Mouse (Mus musculus) WW6 (cell line): ENCODE measurements around the gene Tdrd5.
"Not testable (repeated sequence)": the region's sequence is repeated elsewhere in the genome, so short reads cannot be mapped to it uniquely, and the experiment has no call there.

Experiments used
- DNase-seq: peaks from one replicate; pipeline ENCODE4 v3.0.0-alpha.2; 2013; ENCODE audit warnings: low read depth, low spot score

Tdrd5 gene

DNA sequence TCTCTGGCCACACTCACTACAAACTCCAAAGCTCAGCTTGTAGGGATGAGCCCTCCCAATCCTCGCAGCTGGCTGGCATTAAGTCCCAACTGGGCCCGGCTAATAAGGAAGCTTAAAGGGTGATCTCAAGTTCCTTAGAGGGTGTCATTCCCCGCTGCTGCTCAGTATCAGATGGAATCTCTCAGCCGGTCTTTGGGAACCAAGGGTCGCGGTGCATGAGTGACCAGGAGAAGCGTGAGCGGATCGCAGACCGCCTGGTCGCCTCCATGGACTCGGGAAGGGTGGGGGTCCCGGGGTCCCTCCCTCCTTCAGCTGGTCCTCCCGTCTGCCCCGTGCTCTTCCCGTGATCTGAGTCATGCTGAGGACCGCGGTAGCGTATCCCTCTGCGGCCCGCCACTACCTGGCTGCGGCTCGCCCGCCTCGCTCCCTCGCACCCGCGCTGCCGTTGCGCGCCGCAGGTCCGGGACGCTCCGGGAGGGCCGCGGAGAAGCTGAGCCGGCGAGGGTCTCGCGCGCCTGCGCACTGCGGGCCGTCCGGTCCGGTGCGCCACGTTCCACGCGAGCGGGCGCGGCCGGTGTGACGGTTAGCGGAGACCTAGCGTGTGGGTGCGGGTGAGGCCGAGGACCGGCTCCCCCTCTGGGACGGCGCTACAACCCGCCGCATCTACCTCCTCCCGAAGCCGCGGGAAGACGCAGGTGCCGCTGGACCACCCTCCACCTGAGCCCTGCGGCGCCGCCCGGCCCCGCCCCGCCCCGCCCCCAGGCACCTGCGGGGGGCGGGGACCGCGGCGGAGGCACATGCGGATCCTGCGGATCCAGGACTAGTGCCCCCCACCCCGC lies at the start of gene Tdrd5:
Tdrd5 (minus strand) TSS at position 754 of the 839 bp plus-strand sequence.
- no peak for DNase-seq

DNA sequence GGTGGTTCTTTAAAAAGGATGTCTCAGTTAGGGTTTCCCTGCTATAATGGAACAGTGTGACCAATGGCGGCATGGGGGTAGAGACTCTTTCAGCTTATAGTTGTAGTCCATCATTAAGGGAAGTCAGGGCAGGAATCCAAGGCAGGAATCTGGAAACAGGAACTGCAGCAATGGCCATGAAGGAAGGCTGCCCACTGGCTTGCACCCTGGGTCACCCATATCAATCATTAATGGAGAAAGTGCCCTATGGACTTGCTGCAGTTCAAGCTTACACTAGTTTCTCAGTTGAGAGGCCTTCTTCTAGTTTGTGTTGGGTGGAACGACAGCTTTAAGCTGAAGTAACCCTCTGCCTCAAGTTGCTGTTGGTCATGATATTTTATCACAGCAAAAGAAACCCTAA lies 49.0 kb upstream of the Tdrd5 start:
- no peak for DNase-seq

DNA sequence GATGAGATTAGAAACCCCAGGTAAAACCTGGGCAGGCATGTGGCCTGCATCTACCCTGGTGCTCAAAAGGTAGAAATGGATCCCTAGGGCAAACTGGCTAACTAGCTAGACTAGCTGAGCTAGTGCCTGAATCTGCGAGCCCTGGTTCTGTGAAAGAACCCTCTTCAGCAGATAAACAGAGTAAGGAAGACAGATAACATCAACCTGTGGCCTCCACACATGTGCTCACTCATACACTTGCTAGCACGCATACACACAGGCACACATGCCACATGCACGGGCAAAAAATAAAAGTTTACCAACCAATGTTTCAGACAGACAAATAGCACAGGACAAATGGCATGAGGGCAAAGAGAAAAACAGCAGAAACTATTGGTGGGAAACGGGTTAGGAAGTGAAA lies 47.0 kb upstream of the Tdrd5 start:
- DNase-seq = no peak

DNA sequence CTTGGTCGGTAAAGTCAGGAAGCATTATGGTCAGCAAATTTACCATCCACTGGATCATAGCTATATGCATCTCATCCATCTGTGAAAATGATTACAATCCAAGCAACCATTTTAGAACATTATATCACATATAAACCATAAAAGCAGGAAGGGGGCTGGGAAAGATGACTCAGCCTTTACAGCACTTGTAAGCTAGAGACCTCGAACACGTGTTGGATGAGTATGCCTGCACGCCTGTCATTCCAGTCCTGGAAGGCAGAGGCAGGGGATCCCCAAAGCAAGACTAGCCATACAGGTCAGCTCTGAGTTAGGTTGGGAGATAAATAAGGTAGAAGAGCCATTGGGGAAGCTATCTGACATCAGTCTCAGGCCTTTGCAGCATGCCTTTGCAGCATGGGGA lies 45.6 kb upstream of the Tdrd5 start:
- no peak for DNase-seq

DNA sequence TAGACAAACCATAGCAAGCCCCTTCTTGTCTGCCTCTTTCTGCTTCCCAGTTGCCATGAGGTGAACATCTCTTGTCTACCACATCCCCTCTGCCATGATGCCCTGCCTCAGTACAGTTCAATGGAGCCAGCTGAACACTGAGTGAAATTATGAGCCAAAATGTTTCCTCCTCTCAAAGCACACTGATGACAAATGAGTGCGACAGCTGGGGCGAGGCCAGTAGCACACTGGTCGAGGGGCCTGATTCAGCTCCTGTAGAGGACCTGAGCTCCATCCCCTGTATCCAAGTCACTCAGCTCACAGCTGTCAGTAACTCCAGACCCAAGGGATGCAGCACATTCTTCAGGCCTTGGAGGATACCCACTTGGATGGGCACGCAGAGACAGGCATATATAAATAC lies 42.2 kb upstream of the Tdrd5 start:
- no peak for DNase-seq

DNA sequence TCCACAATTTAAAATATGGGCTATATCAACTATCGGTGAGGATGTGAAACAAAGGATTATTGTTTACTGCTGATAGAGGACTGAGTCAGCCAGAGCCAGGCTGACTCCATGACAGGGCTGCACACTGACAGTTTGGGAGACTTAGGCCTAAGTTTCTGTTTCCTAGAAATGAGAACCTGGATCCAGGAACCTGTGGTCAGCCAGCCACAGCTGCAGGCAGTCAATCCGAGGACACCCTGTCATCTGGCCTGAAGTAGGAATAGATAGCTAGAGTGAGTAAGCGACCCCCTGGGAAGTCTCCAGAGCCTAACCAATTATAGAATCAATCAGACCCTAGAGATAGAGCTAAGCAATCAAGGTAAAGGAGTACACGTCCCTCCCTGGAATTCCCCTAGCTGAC lies 41.0 kb upstream of the Tdrd5 start:
- no peak for DNase-seq

DNA sequence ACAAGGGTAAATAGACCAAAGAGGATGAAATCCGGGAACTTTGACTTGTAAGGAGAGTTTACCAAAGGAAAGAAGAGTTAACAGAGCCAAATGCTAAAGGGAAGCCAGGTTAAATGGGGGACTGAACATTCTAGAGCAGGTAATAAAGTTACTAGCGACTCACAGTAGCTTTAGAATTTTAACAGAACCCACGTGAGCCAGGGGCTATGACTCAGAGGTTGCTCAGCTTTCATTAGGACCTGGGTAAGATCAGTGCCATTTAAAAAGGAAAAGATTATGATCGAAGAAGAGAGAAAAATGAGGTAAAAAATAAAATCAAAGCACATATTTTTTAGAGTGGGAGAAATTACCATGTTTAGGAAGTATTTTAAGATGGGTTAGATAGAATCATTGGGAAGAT lies 37.4 kb upstream of the Tdrd5 start:
- no peak for DNase-seq

DNA sequence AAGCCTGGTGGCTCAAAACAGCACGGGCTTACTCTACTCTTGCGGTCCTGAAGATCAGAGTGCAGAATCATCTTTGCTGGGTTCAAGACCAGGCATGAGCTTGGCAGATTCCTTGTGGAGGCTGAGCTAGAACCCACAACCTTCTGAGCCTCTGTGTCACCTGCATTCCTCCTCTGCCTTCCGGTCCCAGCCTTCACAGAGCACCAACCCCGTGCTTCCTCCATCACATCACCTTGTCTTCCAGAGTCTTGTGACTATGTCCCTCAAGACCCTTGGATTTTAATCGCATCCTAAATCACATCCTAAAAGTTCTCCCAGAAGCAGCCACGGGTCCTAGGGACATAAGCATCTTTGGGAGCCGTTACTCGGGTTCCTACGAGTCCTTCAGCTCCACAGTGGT lies 19.7 kb upstream of the Tdrd5 start:
- no peak for DNase-seq

DNA sequence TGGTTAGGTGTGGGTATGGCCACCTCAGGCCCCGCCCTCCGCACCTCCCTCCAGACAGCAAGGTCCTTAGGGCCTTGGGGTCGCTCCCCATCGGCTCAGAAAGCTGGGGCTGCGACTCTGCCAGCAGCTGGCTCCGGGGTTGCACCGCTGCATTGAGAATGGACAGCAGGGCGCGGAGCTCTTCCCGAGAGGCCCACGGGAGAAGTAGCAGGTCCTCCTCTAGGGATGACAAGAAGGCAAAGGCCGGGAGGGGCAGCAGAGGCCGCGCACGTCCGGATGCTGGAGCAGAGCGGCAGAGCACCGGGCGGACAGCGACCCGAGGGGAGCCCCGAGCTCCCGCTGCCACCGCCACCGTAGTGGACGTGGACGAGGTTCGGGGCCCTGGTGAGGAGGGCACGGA lies 7.2 kb upstream of the Tdrd5 start, which contains the start of gene Nphs2:
Nphs2 (plus strand) TSS at position 98 of the 400 bp plus-strand sequence.
- no peak for DNase-seq

DNA sequence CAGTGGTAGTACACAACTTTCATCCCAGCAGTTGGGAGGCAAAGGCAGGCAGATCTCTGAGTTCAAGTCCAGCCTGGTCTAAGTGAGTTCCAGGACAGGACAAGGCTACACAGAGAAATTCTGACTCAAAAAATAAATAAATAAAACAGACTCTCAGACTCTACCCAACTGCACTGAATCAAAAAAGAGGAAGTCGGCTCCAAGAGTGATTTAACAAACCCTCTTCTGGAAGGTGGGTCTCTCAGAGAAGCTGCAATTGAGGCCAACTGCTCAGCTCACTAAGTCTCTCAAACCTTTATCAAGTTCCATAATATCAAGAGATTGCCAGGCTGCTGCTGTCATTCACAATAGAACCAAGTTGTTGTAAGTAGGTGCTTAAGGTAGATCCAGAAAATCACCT lies 5.1 kb upstream of the Tdrd5 start:
- DNase-seq = no peak

DNA sequence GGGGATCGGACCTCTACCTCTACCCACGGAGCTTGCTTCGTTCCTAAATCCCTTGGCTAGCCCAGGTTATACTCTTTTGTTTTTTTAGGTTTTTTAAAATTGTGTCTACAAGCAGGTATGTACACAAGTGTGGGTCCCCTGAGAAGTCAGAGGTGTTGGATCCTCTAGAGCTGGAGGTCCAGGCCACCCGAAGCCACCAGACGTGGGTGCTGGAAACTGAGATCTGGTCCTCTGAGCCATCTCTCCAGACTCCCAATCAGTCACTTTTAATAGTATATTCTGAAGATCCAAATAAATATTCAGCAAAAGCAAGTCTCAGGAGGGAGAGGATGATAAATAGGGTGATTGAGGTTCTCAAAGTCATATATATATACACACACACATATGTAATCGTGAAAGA lies 13.4 kb downstream of the Tdrd5 start:
- DNase-seq = no peak

DNA sequence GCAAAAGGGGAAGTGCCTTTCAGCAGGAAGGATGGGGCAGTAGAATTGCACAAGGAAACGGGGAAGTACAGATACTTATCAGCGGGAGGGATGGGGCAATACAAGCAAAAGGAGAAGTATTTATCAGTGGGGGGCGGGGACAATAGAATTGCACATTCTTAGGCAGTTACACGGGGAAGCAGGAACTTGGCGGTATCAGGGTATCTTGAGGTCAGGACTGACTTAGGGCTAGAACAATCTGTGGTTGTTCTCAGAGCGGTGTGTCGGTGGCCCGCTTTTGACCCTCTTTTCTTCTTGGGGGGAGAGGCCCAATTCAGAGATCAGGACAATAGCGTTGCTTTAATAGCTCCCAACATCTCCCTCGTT lies 14.3 kb downstream of the Tdrd5 start:
- not testable (repeated sequence) for DNase-seq

DNA sequence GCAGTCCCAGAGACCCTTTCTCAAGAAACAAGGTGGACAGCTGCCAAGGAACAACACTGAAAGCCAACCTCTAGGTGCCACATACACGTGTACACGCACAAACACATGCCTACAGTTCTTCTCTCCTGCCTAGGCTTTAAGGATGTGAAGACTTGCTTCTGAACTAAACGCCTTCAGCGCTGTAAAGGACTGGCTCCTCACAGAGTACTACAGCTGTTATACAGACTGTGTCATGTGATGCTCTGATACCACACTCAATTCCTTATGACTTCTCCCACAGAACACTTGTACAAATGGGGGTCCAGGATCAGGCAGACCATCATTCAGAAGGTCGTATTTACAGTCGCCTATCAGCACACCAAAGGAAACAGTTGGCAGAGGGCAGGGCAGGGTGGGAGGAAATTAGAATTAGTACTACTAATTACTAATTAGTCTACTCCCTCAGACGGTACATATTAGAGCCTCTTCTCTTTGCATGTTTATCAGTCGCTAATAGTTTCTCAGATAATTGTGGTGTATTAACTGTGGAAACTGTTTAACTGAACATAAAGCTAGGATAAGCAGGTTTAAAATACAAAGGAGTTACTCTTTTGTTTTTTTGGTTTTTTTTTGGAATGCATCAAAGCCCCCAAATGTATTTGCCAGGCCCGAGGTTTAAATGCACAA lies 14.8 kb downstream of the Tdrd5 start:
- DNase-seq = no peak

DNA sequence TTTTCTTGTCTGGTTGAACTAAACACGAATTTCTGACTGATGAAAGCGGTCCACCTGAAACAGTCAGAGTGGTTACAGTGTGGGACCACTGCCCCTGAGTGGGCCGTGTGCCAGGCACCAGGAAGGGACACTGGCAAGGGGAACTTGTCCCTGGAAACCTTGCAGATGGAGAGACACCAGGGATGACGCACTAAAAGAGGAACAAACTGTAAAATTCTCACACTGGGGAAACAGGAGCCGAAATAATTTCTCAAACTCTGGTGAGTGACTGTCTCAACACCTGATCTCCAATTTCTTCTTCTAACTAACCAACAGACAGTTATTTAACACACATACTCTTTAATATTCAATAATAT lies 17.9 kb downstream of the Tdrd5 start:
- no peak for DNase-seq

DNA sequence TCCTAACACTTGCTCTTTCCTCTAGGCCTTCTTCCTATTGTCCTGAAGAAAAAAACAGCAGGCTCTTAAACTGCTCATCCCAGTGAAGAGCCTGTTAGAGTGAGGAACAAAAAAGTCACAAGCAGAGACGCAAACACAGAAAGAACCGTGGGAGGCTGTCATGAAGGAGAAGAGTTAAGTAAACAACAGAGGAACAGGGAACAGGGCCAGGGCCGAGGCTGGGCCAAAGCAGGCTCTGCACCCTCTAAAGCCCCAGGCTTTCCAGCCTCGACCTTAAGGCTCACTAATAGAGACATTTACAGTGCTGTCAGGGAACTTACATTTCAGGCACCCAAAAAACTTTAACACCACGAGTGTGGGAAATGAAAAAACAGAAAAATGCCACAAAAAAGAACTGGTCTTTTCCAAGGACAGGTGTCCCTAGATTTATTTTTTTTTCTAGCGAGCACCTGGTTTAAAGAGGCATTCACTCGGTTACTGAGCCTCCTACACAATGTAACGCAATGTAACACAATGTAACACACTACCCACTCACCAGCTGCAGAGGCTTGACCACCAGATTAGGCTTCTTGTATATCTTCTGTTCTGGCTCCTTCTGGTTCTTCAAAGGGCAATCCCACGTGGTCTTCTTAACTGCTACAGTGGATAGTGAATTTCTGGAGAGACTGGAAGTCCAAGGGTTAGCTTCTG lies 18.5 kb downstream of the Tdrd5 start:
- DNase-seq = no peak

DNA sequence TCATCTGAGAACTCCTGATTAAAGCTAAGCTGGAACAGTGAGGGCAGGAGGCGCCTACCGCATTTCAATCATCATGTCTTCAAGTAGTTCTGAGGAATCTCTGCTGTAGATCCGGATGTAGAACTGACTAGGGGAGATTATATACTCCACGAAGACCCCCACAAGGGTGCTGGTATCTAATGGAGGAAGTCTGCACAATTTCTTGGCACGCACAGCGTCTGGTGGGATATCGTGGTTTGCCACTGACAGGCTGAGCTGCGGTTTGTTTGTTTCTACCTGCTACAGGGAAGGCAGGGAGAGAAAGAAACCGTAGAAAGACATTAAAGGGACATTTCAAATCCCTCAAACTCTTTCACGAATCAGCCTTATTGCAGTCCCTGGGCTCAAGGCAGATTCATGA lies 19.3 kb downstream of the Tdrd5 start:
- DNase-seq = no peak

DNA sequence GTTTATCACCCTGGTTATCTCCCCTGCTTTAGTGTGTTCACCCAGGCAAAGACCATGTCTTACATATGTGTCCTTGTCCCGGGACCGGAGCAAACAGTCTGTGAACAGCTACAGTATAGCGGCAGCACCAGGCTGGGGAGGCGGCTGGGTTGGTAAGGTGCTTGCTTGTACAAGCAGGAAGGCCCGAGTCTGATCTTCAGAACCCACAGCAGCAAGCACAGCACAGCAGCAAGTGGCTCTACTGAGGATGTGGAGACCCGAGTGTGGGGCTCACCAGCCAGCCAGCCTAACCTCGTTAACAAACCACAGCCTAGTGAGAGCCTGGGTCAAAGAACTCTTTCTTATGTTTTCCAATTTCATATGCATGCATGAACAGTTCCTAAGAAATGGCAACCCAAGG lies 23.3 kb downstream of the Tdrd5 start:
- no peak for DNase-seq

DNA sequence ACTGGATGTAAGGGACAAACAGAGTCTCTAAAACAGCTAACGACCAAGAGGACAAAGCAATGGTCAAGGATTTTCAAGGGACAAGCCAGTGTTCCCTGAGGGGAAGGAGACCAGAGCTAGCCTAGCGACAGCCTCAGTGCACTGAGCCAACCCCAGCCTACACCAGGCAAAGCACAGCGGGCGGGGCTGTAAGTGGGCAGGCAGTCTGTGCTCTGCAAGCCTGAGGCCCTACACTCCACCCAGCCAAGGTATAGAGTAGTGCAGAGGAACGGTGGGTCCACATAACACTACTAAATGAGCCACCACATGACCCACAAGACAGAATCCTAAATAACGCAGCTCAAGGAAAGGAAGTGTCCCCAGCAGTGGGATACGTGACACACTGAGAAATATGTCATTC lies 29.8 kb downstream of the Tdrd5 start:
- DNase-seq = no peak

DNA sequence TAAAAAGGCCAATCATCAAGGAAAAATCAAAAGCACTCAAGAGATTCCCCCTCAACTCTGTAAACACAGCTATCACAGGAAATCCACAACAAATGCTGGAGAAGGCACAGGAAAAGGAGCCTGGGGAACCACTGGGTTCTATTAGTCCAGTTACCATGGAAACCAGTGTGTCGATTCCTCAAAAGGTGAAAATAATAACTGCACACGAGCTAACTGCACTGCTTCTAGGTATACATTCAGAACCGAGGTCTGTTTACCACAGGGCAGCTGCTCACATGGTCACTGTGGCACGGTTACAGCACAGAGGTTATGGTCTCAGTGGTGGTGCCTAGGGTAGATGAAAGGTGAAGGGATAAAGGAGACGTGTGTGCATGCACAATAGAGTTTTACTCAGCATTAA lies 31.8 kb downstream of the Tdrd5 start:
- no peak for DNase-seq

DNA sequence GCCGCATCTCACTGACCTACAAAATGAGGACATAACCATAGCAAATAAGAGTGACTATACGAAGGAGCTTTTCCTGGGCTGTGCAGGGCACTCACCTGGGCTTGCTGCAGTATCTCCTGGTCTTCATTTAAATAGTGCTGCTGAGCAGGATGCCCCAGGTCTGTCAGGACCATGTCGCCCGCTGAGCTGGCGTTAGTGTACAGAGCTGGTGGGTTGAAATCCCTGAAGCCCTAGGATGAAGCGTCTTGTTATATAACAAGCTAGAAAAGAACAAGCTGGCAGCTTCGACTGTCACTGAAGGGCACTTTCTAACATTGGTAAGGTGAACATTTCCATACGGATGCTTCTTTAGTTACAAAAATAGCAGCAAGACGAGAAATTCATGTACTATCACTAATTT lies 33.0 kb downstream of the Tdrd5 start:
- DNase-seq = no peak

DNA sequence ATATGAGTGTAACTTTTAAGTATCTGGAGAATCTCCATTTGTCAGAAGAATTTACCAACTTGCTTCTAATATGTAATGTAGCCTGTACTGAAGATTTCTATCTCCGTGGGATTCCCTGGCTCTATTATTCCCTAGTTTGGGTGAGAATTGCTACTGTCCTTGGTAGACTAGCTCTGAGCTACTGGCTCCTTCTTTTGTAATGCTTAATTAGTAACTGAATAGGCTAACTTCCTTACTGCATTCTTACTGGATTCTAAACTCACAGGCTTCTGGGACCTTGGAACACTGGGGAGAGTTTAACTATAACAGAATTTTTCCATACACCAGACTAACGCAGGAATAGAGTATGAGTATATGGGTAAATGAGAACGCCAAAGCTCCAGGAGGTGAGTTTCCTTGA lies 34.9 kb downstream of the Tdrd5 start:
- not testable (repeated sequence) for DNase-seq

DNA sequence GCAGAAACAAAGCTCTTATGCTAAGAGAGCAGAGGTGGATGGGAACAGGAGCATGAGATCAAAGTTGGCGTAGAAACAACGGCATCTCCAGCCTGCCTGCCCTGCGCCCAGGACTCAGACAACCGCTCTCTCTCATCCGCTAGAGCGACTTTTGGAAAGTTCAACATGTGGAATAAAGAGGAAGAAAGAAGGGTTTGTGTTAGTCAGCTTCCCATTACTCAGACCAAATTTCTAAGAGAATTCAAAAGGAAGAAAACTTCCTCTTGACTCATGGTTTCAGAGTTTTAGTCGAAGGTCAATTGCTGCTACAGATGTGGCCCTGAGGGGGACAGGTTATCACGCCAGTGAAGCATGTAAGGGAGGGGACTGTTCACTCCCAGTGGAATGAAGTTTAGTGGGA lies 39.5 kb downstream of the Tdrd5 start:
- no peak for DNase-seq

DNA sequence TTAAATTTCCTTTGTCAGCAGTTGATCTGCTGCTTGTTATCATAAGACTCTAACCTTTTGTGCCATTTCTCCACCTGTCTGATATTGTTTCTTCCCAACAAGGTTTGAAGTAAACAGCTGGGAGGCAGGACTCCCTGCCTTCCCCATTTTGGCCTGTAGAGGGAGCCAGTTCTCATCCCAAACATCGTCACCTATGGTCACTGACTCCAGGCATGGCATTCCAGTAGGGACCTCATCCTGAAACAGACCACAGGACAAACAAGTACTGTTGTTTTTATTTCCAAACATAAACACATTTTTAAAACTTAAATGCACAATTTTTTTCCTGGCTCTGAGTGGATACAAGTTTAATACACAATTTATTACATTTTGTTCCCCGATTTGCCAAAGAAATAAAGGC lies 40.1 kb downstream of the Tdrd5 start:
- no peak for DNase-seq
